Mouse (Mus musculus) c-Kit-positive CD71-negative TER-119-negative erythroid progenitor cells, embryonic 14.5 days (primary cell): ENCODE measurements around the gene Ap3b2.
"Not testable (repeated sequence)": the region's sequence is repeated elsewhere in the genome, so short reads cannot be mapped to it uniquely, and the experiment has no call there.

Experiments used
- DNase-seq: peaks from one replicate; pipeline ENCODE4 v3.0.0-alpha.2; 2013; ENCODE audit warnings: low read depth

The Ap3b2 gene

GRCm38 (mm10) chr7:81493331-81494021 is at the start of gene Ap3b2:
Gene Ap3b2 (minus strand): TSS chr7:81493925.
- peak; percentile 35 for DNase-seq

- no peak for DNase-seq
Measured at GRCm38 (mm10) chr7:81542934-81543333, 49.2 kb upstream of the Ap3b2 start.

- DNase-seq = no peak
Measured at GRCm38 (mm10) chr7:81541924-81542524, 48.3 kb upstream of the Ap3b2 start.

GRCm38 (mm10) chr7:81540999-81541398 is 47.3 kb upstream of the Ap3b2 start:
- DNase-seq = no peak

GRCm38 (mm10) chr7:81539565-81539964 is 45.8 kb upstream of the Ap3b2 start:
- no peak for DNase-seq

- DNase-seq = peak; percentile 12
Measured at GRCm38 (mm10) chr7:81538070-81538675, 44.4 kb upstream of the Ap3b2 start.

GRCm38 (mm10) chr7:81536478-81536877 is 42.8 kb upstream of the Ap3b2 start:
- DNase-seq = no peak

- no peak for DNase-seq
Measured at GRCm38 (mm10) chr7:81531462-81531861, 37.7 kb upstream of the Ap3b2 start.

- no peak for DNase-seq
Measured at GRCm38 (mm10) chr7:81528918-81529317, 35.2 kb upstream of the Ap3b2 start.

- no peak for DNase-seq
Measured at GRCm38 (mm10) chr7:81523663-81524017, 29.9 kb upstream of the Ap3b2 start.

GRCm38 (mm10) chr7:81523008-81523662 is 29.4 kb upstream of the Ap3b2 start:
- DNase-seq = peak; percentile 76

GRCm38 (mm10) chr7:81516154-81517030 is 22.7 kb upstream of the Ap3b2 start:
- no peak for DNase-seq

GRCm38 (mm10) chr7:81514906-81515590 is 21.3 kb upstream of the Ap3b2 start:
- DNase-seq = no peak

- no peak for DNase-seq
Measured at GRCm38 (mm10) chr7:81501050-81501449, 7.3 kb upstream of the Ap3b2 start.

GRCm38 (mm10) chr7:81498181-81498580 is 4.5 kb upstream of the Ap3b2 start, which contains the start of gene BC048679:
Gene BC048679 (minus strand): TSS chr7:81498281.
- DNase-seq = no peak

GRCm38 (mm10) chr7:81497171-81497570 is 3.4 kb upstream of the Ap3b2 start:
- no peak for DNase-seq

- DNase-seq = no peak
Measured at GRCm38 (mm10) chr7:81492628-81493027, 1.1 kb downstream of the Ap3b2 start.

GRCm38 (mm10) chr7:81489649-81490048 is 4.1 kb downstream of the Ap3b2 start:
- no peak for DNase-seq

- no peak for DNase-seq
Measured at GRCm38 (mm10) chr7:81480800-81481199, 12.9 kb downstream of the Ap3b2 start.

GRCm38 (mm10) chr7:81479531-81480090 is 14.1 kb downstream of the Ap3b2 start:
- DNase-seq = no peak

- DNase-seq = not testable (repeated sequence)
Measured at GRCm38 (mm10) chr7:81478261-81478660, 15.5 kb downstream of the Ap3b2 start.
